Mouse (Mus musculus) forelimb bud, embryonic 11.5 days (tissue): ENCODE data around the gene Irgm2.
"Not testable (repeated sequence)": the region's sequence is repeated elsewhere in the genome, so short reads cannot be mapped to it uniquely, and the experiment has no call there.

ENCODE experiments used
- DNase-seq: peaks from one replicate; pipeline ENCODE4 v3.0.0-alpha.2; 2012; ENCODE audit warnings: low read depth, low spot score

Gene Irgm2

DNA sequence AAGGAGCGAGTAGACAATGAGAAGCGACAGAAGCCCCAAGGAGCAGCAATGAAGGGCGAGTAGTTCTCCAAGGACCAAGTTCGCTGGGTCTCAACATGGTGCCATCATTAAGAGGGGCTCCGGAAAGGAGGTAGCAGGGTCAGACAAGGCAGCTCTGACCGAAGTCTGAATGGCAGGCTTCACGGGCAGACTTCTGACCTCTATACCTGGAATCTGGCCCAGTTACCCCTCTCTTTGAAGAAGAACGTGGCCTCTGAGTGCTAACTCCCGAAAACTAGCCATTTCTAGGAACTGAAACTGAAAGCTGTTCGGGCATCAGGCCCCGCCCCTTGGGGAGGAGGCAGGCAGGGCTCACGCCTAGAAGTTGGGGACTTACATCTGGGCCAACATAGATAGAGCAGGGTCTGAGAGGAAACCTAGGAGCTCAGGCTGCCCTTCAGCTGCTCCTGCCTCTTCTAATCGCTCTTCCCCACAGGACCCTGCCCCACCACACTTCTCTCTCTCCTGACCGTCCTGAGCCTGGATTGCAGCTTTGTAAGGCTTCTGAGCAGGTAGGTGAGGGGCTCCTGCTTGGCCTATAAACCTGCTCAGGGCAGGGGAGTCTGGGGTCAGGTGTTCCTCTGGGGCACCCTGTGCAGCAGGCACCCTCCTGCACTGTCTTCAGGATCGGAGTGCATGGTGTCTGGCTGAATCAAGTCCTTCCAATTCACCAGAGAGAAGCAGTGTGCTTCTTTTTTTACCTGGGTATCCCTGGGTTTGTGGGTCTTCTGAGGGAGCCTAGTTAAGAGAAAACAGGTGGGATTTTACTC lies at the start of gene Irgm2, which contains the start of gene Igtp:
TSS of gene Irgm2 (plus strand) at position 390 of the 809 bp plus-strand sequence.
TSS of gene Igtp (plus strand) at position 328 of the 809 bp plus-strand sequence.
- DNase-seq: not testable (repeated sequence)

DNA sequence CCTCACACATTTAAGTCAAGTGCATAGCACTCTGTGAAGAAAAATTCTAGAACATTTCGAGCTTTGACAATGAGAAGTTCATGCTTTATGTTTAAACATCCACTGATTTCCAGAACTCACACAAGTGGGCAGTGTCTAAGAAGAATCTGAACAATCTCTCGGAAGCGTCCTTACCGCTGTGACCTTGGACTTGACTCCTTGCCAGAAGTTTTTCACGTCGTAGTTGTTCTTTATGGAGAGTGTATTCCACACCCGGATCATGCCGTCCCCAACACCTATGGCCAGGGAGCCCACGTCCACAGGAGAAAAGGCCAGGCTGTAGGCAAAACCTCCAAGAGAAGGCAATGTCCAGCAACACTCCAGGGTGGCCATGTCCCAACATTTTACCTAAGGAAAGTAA lies 44.0 kb upstream of the Irgm2 start:
- no peak for DNase-seq

GRCm38 (mm10) chr11:58156871-58157270 lies 42.5 kb upstream of the Irgm2 start:
- no peak for DNase-seq

- DNase-seq: no peak
Observed at GRCm38 (mm10) chr11:58165072-58165471, 34.3 kb upstream of the Irgm2 start.

GRCm38 (mm10) chr11:58167822-58168166 lies 31.6 kb upstream of the Irgm2 start:
- no peak for DNase-seq

DNA sequence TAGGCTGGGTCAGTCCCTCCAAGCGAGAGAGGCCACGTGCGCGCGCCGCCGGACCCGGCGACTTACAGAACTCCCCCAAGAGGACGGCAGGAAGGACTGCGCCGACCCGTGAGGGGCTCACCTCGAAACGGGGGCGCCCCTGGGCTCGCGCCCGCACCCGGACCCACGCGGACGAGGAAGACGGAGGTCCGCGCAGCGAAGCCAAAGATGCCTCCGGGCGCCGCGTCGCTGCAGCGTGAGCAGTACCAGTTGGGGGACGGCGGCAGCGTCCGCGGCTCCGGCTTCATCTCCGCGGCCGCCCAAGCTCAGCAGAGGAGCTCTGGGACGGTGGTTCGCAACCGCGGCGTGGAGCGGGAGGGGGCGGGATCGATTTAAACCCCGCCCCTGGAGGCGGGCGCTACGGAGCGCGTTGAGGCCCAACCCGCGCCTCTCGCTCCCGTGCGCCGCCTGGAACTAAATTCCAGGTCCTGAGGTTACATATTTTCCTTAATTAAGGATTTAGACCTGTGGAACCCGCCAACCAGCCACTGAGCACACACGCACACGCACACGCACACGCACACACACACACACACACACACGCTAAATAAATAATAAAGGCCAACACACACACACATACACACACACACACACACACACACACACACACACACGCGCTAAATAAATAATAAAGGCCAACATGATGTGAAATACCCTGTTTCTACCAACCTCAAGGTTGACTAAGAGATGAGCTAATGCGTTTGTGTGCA lies 31.1 kb upstream of the Irgm2 start, which contains the start of gene Gemin5:
TSS of gene Gemin5 (minus strand) at position 373 of the 749 bp plus-strand sequence.
- DNase-seq: peak; percentile 86

- no peak for DNase-seq
Observed at GRCm38 (mm10) chr11:58169666-58170065, 29.8 kb upstream of the Irgm2 start.

- DNase-seq: peak; percentile 99
Observed at GRCm38 (mm10) chr11:58171459-58172091, 27.8 kb upstream of the Irgm2 start, which contains the start of gene Mrpl22. TSS of gene Mrpl22 (plus strand) at chr11:58171661.

DNA sequence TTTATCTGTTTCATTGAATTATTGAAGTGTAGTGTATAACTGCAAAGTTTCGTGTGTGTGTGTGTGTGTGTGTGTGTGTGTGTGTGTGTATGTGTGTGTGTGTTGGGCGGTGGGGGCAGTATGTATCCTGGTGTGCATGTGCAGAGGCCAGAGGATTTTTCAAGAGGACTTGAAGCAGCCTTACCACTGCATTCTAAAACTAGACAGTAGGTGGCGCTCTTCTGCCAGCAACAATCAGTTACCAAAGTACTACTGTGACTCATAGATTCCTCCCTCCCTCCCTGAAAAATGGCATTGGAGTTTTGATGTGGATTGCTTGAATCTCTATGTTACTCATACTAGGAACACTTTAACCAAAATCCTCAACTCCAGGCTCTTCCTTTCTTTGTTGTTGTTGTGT lies 19.9 kb upstream of the Irgm2 start:
- peak; percentile 87 for DNase-seq

DNA sequence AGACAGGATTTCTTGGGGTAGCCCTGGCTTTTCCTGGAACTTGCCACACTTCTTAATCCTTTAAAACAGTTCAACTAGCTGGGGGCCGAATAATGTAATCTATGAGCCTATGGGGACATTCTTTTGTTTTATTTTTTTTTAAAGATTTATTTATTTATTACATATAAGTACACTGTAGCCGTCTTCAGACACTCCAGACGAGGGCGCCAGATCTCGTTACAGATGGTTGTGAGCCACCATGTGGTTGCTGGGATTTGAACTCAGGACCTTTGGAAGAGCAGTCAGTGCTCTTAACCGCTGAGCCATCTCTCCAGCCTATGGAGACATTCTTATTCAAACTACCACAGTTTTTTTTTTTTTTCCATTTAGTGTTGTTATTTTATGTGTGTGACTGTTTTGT lies 19.4 kb upstream of the Irgm2 start:
- not testable (repeated sequence) for DNase-seq

GRCm38 (mm10) chr11:58180756-58181155 lies 18.7 kb upstream of the Irgm2 start:
- DNase-seq: no peak

DNA sequence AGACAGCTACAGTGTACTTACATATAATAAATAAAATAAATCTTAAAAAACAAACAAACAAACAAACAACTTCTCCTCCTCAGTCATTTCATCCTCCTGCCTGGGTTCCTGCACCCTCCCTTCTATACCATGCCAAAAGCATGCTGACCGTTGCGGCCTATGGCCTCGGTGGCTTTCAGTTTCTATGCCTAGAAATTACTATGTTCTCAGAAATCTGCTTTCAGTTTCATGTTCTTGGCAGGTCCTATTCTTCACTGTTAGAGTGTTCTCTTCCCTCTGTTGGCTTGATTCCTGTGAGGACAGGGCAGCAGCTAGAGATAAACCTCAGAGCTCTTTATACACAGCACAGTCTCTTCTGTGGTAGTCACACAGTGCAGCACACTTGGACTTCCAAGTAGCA lies 15.8 kb upstream of the Irgm2 start:
- no peak for DNase-seq

DNA sequence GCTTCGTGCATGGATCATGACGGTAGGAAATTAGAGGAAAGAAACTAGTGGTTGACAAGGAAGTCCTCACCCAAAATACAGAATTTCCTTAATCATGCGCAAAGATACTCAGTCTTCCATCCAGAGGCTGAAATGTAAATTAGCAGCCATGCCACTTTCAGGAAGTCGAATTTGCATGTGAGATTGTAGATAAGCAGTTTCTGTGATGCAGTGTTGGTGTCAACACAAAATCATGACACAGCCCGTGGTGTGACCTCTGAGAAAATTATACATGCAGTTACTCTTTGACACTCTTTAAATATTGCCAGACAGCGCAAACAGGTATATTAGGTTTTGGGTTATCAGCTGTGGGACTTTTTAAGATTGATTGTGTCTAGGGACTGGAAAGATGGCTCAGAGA lies 9.7 kb upstream of the Irgm2 start:
- DNase-seq: no peak

GRCm38 (mm10) chr11:58193326-58193725 lies 6.1 kb upstream of the Irgm2 start:
- no peak for DNase-seq

DNA sequence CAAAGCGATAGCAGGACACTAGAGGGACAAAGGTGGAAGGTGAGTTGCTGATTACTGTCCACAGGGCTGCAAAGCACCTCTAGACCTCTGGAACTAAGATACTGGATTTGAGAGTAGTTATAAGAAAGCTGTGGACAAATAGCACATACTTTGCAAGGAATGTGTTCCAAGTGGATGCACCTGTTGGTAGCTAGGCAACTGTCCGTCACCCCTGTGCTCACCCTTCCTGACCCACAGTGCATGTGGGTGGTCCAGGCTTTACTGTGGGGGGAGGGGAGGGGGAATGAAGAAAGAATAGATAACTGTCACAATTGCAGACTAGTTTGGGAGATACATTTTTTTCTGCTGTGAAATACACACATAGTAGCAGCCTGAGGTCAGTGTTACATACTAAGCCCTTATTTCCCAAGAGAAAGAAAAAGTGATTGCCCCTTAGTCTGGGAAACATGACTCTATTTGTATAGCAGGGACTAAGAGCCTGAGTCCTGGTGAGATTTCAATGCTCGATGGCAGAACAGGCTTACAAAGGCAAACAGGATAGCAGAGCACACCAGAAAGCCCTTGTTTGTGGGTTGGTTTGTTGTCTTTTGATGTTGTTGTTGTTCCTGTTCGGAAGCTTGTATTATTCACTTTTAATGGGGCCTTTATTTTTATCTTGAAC lies 5.4 kb upstream of the Irgm2 start:
- DNase-seq: no peak

DNA sequence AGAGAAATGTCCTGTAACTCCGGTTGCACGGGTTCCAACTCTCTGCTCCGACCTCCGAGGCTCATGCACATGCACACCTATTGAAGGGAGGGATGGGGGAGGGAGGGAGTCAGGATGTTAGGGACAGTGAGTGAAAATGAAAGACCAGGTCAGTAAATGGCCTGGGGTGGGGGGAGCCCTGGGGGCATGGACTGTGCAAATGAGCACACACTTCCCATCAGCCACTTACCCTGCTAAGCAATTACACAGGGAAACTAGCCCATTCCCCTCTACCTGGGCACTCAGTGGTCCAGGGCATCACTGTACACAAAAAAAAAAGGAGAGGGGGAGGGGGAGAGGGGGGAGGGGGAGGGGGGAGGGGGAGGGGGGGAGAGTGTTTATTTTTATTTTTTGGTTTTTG lies 755 bp upstream of the Irgm2 start:
- no peak for DNase-seq

DNA sequence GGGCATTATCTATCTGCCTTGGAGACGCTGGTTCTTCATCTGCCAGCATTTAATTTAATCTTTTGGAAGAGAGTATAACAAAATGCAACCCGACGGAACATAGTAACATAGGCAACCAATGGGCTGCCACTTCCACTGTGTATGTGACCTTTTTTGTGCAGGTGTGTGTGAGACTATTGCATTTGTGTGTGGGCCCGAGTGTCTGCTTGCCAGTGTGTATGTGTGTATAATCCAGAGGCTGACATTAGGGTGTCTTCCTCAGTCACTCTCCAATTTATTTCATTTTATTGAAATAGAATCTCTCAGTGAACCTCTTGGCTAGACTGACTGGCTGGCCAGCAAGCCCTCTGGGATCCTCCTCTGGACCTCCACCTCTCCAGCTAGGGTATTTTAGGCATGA lies 808 bp downstream of the Irgm2 start:
- DNase-seq: no peak

DNA sequence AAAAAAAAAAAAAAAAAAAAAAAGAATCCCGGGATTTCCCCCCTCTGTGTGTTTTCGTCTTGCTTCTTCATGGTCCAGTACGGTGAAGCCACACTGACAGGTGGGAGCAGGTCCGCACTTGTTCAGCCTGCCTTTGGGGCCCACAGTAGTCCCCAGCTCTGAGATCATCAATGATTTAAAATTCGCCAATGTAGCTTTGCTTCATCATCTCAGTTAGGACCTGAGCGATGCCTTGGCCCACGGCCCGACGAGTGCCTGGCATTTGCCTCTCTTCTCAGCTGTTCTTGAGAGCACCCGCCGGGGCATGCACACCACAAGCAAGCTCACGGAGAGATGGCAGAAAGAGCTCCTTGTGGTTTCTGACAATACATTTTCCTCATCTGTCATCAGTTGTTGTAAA lies 1.6 kb downstream of the Irgm2 start:
- no peak for DNase-seq

DNA sequence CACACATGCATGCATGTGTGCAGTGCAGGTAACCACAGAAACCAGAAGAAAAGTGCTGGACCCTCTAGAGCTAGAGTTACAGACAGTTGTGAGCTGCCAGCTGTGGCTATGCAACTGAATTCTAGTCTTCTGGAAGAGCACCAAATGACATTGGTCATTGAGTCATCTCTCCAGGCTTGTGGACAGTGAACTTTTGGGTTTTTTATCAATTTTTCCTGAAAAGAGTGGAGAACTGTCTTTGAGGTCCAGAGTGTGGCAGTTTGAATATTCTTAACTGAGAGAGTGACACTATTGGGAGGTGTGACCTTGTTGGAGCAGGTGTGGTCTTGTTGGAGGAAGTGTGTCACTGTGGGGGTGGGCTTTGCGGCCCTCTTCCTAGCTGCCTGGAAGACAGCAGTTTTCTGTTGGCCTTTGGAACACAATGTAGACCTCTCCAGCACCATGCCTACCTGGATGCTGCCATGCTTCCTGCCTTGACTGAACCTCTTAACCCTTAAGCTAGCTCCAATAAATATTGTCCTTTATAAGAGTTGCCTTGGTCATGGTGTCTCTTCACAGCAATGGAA lies 11.0 kb downstream of the Irgm2 start:
- DNase-seq: no peak

DNA sequence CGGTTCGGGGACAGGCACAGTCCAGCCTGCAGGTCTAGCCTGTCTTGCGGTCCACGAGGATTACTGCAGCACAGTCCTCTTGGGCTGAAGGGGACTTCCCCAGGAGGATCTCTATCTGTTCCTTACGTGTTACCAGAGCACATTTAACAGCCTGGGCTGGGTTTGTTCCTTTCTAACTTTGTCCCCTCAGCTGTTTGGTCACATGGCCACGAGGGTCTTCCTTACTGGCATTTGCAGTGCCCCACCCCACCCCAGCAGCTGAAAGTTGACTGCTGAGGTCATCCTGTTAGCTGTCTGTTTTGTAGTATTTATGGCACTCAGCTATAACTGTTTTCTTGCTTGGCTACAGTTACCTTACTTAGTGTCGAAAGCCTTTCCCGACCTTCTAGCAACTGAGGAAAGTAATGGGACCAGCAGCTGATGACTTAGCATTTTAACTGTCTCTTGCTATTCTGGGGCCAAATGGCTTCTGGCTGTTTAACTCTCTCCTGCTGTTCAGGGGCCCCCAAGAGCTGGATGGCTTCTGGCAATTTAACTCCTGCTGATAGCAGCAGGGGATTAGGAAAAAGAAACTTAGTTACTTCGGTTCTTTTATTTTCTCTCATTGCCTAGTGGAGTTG lies 11.8 kb downstream of the Irgm2 start:
- no peak for DNase-seq

- no peak for DNase-seq
Observed at GRCm38 (mm10) chr11:58211682-58212067, 12.3 kb downstream of the Irgm2 start.
